Mouse (Mus musculus): ENCODE results near the gene Map6. TPM values are rescaled to one million over a fixed set of nuclear protein-coding genes. Genes with fewer than 3 reads are reported as not detected.
A peak's percentile ranks its signal among the peaks of the same experiment; 100 is the strongest.

Map6 gene
- polyA plus RNA-seq (2015; fragmentation: Nextera tagmentation; extraction: Ambion mirVana): 0.07 TPM in 1 of 2 replicates, not detected in the other

- Histone ChIP-seq H3K27me3 (ENCODE audit: control insufficient read depth, insufficient read depth, low read depth, low read length) (peaks cover 59% of the 10 kb centered on the region), H3K9ac (ENCODE audit: low read depth, low read length) (no peak within 1 kb of the TSS), H3K27ac (ENCODE audit: low read length) (no peak within 1 kb of the TSS), H3K4me3 (ENCODE audit: low read depth, low read length) (peak within 1 kb of the TSS; percentile 33), H3K4me1 (ENCODE audit: control insufficient read depth, low read depth, low read length) (no peaks in the 10 kb centered on the region; the same call in none of the 2 replicates), H3K36me3 (ENCODE audit: control insufficient read depth, insufficient read depth) (no peaks in the 10 kb centered on the region), H3K4me2 (ENCODE audit: low read depth, low read length) (peak within 1 kb of the TSS; percentile 37; the same call in 1 of the 2 replicates), H3K9me3 (replicated peaks; ENCODE audit: control insufficient read depth, low read length) (no peaks in the 10 kb centered on the region)
- WGBS (ENCODE audit: insufficient replicate concordance): 2% methylated on average over 34 of the region's 34 CpGs
- ATAC-seq (ENCODE audit: low read depth): no peak
These were observed at the start of gene Map6 for GRCm38 (mm10) chr7:99267251-99267896. Gene Map6 (plus strand): TSS chr7:99267447.

DNA sequence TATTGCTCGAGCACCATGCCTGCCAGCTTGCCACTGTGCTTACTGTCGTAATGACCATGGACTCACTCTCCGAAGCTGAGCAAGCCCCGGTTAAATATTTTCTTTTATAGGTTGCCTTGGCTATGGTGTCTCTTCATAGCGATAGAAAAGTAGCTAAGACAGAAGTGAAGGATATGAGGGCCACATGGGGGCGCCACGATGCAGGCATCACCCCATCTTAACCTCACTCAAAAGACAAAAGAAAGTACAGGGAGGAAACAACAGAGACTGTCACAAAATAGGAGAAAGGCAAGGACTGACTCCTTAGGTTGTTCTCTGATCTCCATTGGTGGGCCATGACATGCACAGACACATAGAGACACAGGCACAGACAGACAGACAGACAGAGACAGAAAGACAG is 43.0 kb upstream of the Map6 start:
- Histone ChIP-seq H3K36me3 (ENCODE audit: control insufficient read depth, insufficient read depth) (no peaks in the 10 kb centered on the region), H3K27me3 (ENCODE audit: control insufficient read depth, insufficient read depth, low read depth, low read length) (no peaks in the 10 kb centered on the region), H3K9ac (ENCODE audit: low read depth, low read length) (no peak overlapping the region), H3K4me3 (ENCODE audit: low read depth, low read length) (no peak overlapping the region), H3K27ac (ENCODE audit: low read length) (peak overlapping the region; percentile 82), H3K4me2 (ENCODE audit: low read depth, low read length) (no peak overlapping the region), H3K9me3 (replicated peaks; ENCODE audit: control insufficient read depth, low read length) (no peaks in the 10 kb centered on the region), H3K4me1 (ENCODE audit: control insufficient read depth, low read depth, low read length) (peaks cover 16% of the 10 kb centered on the region)
- no peak for ATAC-seq (ENCODE audit: low read depth)
- 49% methylated on average over 7 of the region's 7 CpGs for WGBS (ENCODE audit: insufficient replicate concordance)

DNA sequence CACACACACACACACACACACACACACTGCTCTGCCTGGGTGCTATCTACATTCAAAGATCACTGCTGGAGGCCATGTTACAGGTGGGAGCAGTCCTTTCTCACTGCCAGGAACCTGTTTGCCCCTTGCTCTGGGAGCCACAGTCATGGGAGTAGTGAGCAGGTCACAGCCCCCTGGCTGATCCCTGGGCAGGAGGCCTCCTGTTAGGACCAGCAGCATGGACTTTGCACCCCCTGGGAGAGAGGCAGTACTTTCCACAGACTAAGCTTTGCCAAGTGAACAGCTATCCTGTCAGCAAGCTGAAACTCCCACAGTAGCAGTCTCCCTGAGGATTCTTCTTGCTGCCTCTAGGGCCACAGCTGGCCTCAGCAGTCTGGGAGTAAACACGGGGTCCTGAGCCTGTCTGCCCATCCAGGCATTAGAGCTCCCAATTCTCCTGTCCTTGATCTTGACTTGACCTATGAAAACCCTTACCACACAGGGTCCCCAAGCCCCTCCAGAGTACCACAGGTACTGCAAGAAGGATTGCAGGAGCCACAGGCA is 42.5 kb upstream of the Map6 start:
- Histone ChIP-seq H3K9me3 (replicated peaks; ENCODE audit: control insufficient read depth, low read length) (no peaks in the 10 kb centered on the region), H3K36me3 (ENCODE audit: control insufficient read depth, insufficient read depth) (no peaks in the 10 kb centered on the region), H3K4me1 (ENCODE audit: control insufficient read depth, low read depth, low read length) (peaks cover 16% of the 10 kb centered on the region), H3K9ac (ENCODE audit: low read depth, low read length) (no peak overlapping the region), H3K4me3 (ENCODE audit: low read depth, low read length) (no peak overlapping the region), H3K27ac (ENCODE audit: low read length) (peak overlapping the region; percentile 82), H3K27me3 (ENCODE audit: control insufficient read depth, insufficient read depth, low read depth, low read length) (no peaks in the 10 kb centered on the region), H3K4me2 (ENCODE audit: low read depth, low read length) (no peak overlapping the region)
- peak; percentile 81 for ATAC-seq (ENCODE audit: low read depth)
- 40% methylated on average over 1 of the region's 1 CpGs for WGBS (ENCODE audit: insufficient replicate concordance)

DNA sequence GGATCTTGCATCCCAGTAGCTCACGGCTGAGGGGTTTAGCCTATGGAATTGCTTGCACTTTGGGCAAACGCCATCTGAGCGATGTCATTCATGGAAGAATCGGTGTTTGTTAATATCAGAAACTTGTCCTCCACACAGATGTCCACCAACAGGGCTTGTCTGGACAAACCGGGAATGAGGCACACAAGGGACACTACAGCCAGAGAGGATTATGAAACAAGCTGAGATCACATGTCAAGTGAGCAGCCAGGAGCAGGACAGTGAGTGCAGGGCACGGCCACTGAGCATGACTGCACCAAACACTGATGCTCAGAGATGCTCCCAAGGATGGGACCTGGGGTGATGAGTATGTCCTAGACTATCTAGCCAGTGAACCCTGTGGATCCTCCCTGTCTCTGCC is 41.8 kb upstream of the Map6 start:
- Histone ChIP-seq H3K27ac (ENCODE audit: low read length) (peak overlapping the region; percentile 82), H3K4me3 (ENCODE audit: low read depth, low read length) (no peak overlapping the region), H3K4me1 (ENCODE audit: control insufficient read depth, low read depth, low read length) (peaks cover 16% of the 10 kb centered on the region), H3K9ac (ENCODE audit: low read depth, low read length) (no peak overlapping the region), H3K4me2 (ENCODE audit: low read depth, low read length) (no peak overlapping the region), H3K27me3 (ENCODE audit: control insufficient read depth, insufficient read depth, low read depth, low read length) (no peaks in the 10 kb centered on the region), H3K9me3 (replicated peaks; ENCODE audit: control insufficient read depth, low read length) (no peaks in the 10 kb centered on the region), H3K36me3 (ENCODE audit: control insufficient read depth, insufficient read depth) (no peaks in the 10 kb centered on the region)
- 51% methylated on average over 6 of the region's 6 CpGs for WGBS (ENCODE audit: insufficient replicate concordance)
- peak; percentile 58 for ATAC-seq (ENCODE audit: low read depth)

DNA sequence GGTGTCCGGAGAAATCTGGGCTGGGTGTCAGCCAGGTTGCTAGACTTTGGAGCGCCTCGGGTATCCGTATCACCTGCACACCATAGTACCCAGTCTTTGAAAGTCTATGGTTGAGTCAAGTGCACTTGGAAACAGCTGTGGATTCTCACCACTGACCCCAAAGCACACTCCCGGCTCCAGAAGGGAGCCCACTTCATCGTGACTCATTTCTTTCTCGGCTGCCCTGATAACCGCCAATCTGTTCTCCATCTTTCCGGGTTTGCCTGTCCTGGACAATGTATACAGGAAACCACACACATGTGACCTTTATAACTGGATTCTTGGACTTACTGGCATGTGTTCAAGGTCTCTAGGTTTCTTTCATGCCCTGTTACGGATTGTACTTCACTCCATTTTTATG is 40.6 kb upstream of the Map6 start:
- H3K27ac ChIP-seq (ENCODE audit: low read length): no peak overlapping the region
- H3K4me3 ChIP-seq (ENCODE audit: low read depth, low read length): no peak overlapping the region
- H3K9ac ChIP-seq (ENCODE audit: low read depth, low read length): no peak overlapping the region
- H3K27me3 ChIP-seq (ENCODE audit: control insufficient read depth, insufficient read depth, low read depth, low read length): no peaks in the 10 kb centered on the region
- 69% methylated on average over 10 of the region's 10 CpGs for WGBS (ENCODE audit: insufficient replicate concordance)
- H3K36me3 ChIP-seq (ENCODE audit: control insufficient read depth, insufficient read depth): no peaks in the 10 kb centered on the region
- peaks cover 16% of the 10 kb centered on the region for H3K4me1 ChIP-seq (ENCODE audit: control insufficient read depth, low read depth, low read length)
- no peak for ATAC-seq (ENCODE audit: low read depth)
- no peak overlapping the region for H3K4me2 ChIP-seq (ENCODE audit: low read depth, low read length)
- H3K9me3 ChIP-seq (replicated peaks; ENCODE audit: control insufficient read depth, low read length): no peaks in the 10 kb centered on the region

DNA sequence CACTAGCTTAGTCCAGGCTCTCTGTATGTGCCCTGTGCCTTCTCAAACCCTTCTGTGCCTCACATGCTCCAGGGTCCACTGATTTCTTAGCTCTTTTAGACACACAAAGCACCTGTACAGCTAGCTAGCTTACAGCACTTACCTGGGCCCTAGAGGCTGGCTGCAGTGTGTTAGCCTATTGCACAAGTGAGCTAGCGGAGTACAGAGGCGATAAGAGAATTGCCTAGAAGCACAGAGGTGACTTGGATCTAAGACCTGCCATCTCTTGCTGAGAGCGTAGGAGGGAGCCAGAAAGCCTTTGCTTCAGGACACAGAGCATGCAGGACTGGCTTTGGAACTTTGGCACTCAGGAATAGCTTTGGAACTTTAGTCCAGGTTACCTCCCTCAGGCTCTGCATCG is 40.0 kb upstream of the Map6 start:
- H3K27me3 ChIP-seq (ENCODE audit: control insufficient read depth, insufficient read depth, low read depth, low read length): no peaks in the 10 kb centered on the region
- H3K4me2 ChIP-seq (ENCODE audit: low read depth, low read length): no peak overlapping the region
- no peak overlapping the region for H3K4me3 ChIP-seq (ENCODE audit: low read depth, low read length)
- ATAC-seq (ENCODE audit: low read depth): no peak; the same call in 1 of the 2 replicates
- no peaks in the 10 kb centered on the region for H3K9me3 ChIP-seq (replicated peaks; ENCODE audit: control insufficient read depth, low read length)
- 66% methylated on average over 4 of the region's 4 CpGs for WGBS (ENCODE audit: insufficient replicate concordance)
- no peak overlapping the region for H3K9ac ChIP-seq (ENCODE audit: low read depth, low read length)
- peak overlapping the region; percentile 10; the same call in 1 of the 2 replicates for H3K27ac ChIP-seq (ENCODE audit: low read length)
- H3K36me3 ChIP-seq (ENCODE audit: control insufficient read depth, insufficient read depth): no peaks in the 10 kb centered on the region
- H3K4me1 ChIP-seq (ENCODE audit: control insufficient read depth, low read depth, low read length): peaks cover 16% of the 10 kb centered on the region

GRCm38 (mm10) chr7:99228825-99229224 is 38.4 kb upstream of the Map6 start:
- Histone ChIP-seq H3K4me2 (ENCODE audit: low read depth, low read length) (no peak overlapping the region), H3K36me3 (ENCODE audit: control insufficient read depth, insufficient read depth) (no peaks in the 10 kb centered on the region), H3K4me1 (ENCODE audit: control insufficient read depth, low read depth, low read length) (peaks cover 16% of the 10 kb centered on the region), H3K4me3 (ENCODE audit: low read depth, low read length) (no peak overlapping the region), H3K27ac (ENCODE audit: low read length) (peak overlapping the region; percentile 21), H3K9me3 (replicated peaks; ENCODE audit: control insufficient read depth, low read length) (no peaks in the 10 kb centered on the region), H3K27me3 (ENCODE audit: control insufficient read depth, insufficient read depth, low read depth, low read length) (no peaks in the 10 kb centered on the region), H3K9ac (ENCODE audit: low read depth, low read length) (no peak overlapping the region)
- 53% methylated on average over 8 of the region's 8 CpGs for WGBS (ENCODE audit: insufficient replicate concordance)
- peak; percentile 67 for ATAC-seq (ENCODE audit: low read depth)

- H3K4me1 ChIP-seq (ENCODE audit: control insufficient read depth, low read depth, low read length): peaks cover 16% of the 10 kb centered on the region
- ATAC-seq (ENCODE audit: low read depth): peak; percentile 48
- H3K4me3 ChIP-seq (ENCODE audit: low read depth, low read length): no peak overlapping the region
- no peaks in the 10 kb centered on the region for H3K9me3 ChIP-seq (replicated peaks; ENCODE audit: control insufficient read depth, low read length)
- no peak overlapping the region for H3K9ac ChIP-seq (ENCODE audit: low read depth, low read length)
- peak overlapping the region; percentile 21; the same call in 1 of the 2 replicates for H3K27ac ChIP-seq (ENCODE audit: low read length)
- WGBS (ENCODE audit: insufficient replicate concordance): 0% methylated on average over 2 of the region's 2 CpGs
- no peak overlapping the region for H3K4me2 ChIP-seq (ENCODE audit: low read depth, low read length)
- H3K27me3 ChIP-seq (ENCODE audit: control insufficient read depth, insufficient read depth, low read depth, low read length): no peaks in the 10 kb centered on the region
- no peaks in the 10 kb centered on the region for H3K36me3 ChIP-seq (ENCODE audit: control insufficient read depth, insufficient read depth)
These were observed 37.8 kb upstream of the Map6 start for GRCm38 (mm10) chr7:99229411-99229810.

- Histone ChIP-seq H3K4me3 (ENCODE audit: low read depth, low read length) (no peak overlapping the region), H3K27ac (ENCODE audit: low read length) (peak overlapping the region; percentile 25; the same call in 1 of the 2 replicates), H3K9me3 (replicated peaks; ENCODE audit: control insufficient read depth, low read length) (no peaks in the 10 kb centered on the region), H3K27me3 (ENCODE audit: control insufficient read depth, insufficient read depth, low read depth, low read length) (no peaks in the 10 kb centered on the region), H3K9ac (ENCODE audit: low read depth, low read length) (no peak overlapping the region), H3K36me3 (ENCODE audit: control insufficient read depth, insufficient read depth) (no peaks in the 10 kb centered on the region), H3K4me1 (ENCODE audit: control insufficient read depth, low read depth, low read length) (peaks cover 12% of the 10 kb centered on the region), H3K4me2 (ENCODE audit: low read depth, low read length) (no peak overlapping the region)
- WGBS (ENCODE audit: insufficient replicate concordance): 46% methylated on average over 7 of the region's 7 CpGs
- ATAC-seq (ENCODE audit: low read depth): no peak
These were observed 37.0 kb upstream of the Map6 start for GRCm38 (mm10) chr7:99230061-99230747.
